Comparison of ENCODE assay signal across 8 mouse cellular contexts in genomic region chr1:166794622-166795244, GRCm38 (mm10).
DNase-seq lines count a peak whose midpoint lies in the region; ATAC-seq and TF ChIP-seq lines count a peak whose summit lies in the region.

No protein-coding gene starts in this region.

- no peak overlapping the region for H3K4me2 ChIP-seq in hindbrain, embryonic 16.5 days (ENCODE audit: low read length)
- H3K4me2 ChIP-seq in hindbrain, embryonic 12.5 days (replicated peaks): no peak overlapping the region

- TF ChIP-seq POLR2A in bone marrow macrophage, adult 2 months (IDR thresholded peaks at IDR 0.05; ENCODE audit: borderline replicate concordance, low read depth, low read length): no peak

- H3K27me3 ChIP-seq in hindbrain, embryonic 16.5 days (replicated peaks; ENCODE audit: control insufficient read depth, insufficient read depth, low read length): no peaks in the 10 kb centered on the region
- no peaks in the 10 kb centered on the region for H3K27me3 ChIP-seq in hindbrain, embryonic 12.5 days
- H3K27me3 ChIP-seq in E14TG2a.4 (ENCODE audit: insufficient read depth, low read length): no peaks in the 10 kb centered on the region

- H3K9me3 ChIP-seq in hindbrain, embryonic 16.5 days (ENCODE audit: control insufficient read depth, low read length): no peaks in the 10 kb centered on the region
- no peaks in the 10 kb centered on the region for H3K9me3 ChIP-seq in hindbrain, embryonic 12.5 days (replicated peaks)
- no peaks in the 10 kb centered on the region for H3K9me3 ChIP-seq in E14TG2a.4 (ENCODE audit: low read length)

- H3K4me3 ChIP-seq in hindbrain, embryonic 16.5 days (ENCODE audit: low read length): no peak overlapping the region
- H3K4me3 ChIP-seq in hindbrain, embryonic 12.5 days: no peak overlapping the region
- no peak overlapping the region for H3K4me3 ChIP-seq in E14TG2a.4 (replicated peaks; ENCODE audit: low read length)
- no peak overlapping the region for H3K4me3 ChIP-seq in bone marrow macrophage, adult 2 months (ENCODE audit: insufficient read depth, low read length)

- DNase-seq in forelimb bud, embryonic 11.5 days (ENCODE audit: low read depth, low spot score): peak; percentile 4
- no peak for DNase-seq in heart, adult 11 months
- no peak for DNase-seq in thymus, postnatal 14 days
- DNase-seq in kidney, adult 11 months: no peak

- H3K4me1 ChIP-seq in hindbrain, embryonic 16.5 days (ENCODE audit: control insufficient read depth, insufficient read depth, low read depth, low read length): peaks cover 2% of the 10 kb centered on the region; the same call in 1 of the 2 replicates
- no peaks in the 10 kb centered on the region for H3K4me1 ChIP-seq in hindbrain, embryonic 12.5 days
- no peaks in the 10 kb centered on the region for H3K4me1 ChIP-seq in E14TG2a.4 (replicated peaks; ENCODE audit: low read depth, low read length)
- H3K4me1 ChIP-seq in bone marrow macrophage, adult 2 months (ENCODE audit: control insufficient read depth, insufficient read depth, low read length): peaks cover 36% of the 10 kb centered on the region

- H3K36me3 ChIP-seq in hindbrain, embryonic 16.5 days (ENCODE audit: control insufficient read depth, insufficient read depth, low read length): no peaks in the 10 kb centered on the region
- H3K36me3 ChIP-seq in hindbrain, embryonic 12.5 days: no peaks in the 10 kb centered on the region
- no peaks in the 10 kb centered on the region for H3K36me3 ChIP-seq in E14TG2a.4 (ENCODE audit: insufficient read depth, low read length)

- H3K9ac ChIP-seq in hindbrain, embryonic 16.5 days (ENCODE audit: low read depth, low read length): no peak overlapping the region
- no peak overlapping the region for H3K9ac ChIP-seq in hindbrain, embryonic 12.5 days

- H3K27ac ChIP-seq in hindbrain, embryonic 16.5 days (ENCODE audit: low read depth, low read length): no peak overlapping the region
- H3K27ac ChIP-seq in hindbrain, embryonic 12.5 days: no peak overlapping the region; the same call in 1 of the 2 replicates
- H3K27ac ChIP-seq in bone marrow macrophage, adult 2 months (ENCODE audit: insufficient read depth, low read depth, low read length): no peak overlapping the region

- ATAC-seq in hindbrain, embryonic 16.5 days: peak; percentile 60
- ATAC-seq in hindbrain, embryonic 12.5 days (ENCODE audit: low FRiP score): no peak

- peak; percentile 13 for TF ChIP-seq CTCF in E14TG2a.4 (conservative IDR thresholded peaks at IDR 0.05; ENCODE audit: low read length)
- TF ChIP-seq CTCF in bone marrow macrophage, adult 2 months (IDR thresholded peaks at IDR 0.05; ENCODE audit: low read depth, low read length): 0 out of 2 replicates have a peak, but pooled peaks have one; percentile 15

- 41% methylated on average over 14 of the region's 14 CpGs for WGBS in hindbrain, embryonic 16.5 days
- WGBS in hindbrain, embryonic 12.5 days: 52% methylated on average over 14 of the region's 14 CpGs
